Mouse (Mus musculus): ENCODE results near the gene Vmp1. TPM values are rescaled to one million over a fixed set of nuclear protein-coding genes. Genes with fewer than 3 reads are reported as not detected.

Vmp1 gene
- total and polyA plus RNA-seq, 3 experiments, result 80.9 to 209 (median 167) TPM

DNA sequence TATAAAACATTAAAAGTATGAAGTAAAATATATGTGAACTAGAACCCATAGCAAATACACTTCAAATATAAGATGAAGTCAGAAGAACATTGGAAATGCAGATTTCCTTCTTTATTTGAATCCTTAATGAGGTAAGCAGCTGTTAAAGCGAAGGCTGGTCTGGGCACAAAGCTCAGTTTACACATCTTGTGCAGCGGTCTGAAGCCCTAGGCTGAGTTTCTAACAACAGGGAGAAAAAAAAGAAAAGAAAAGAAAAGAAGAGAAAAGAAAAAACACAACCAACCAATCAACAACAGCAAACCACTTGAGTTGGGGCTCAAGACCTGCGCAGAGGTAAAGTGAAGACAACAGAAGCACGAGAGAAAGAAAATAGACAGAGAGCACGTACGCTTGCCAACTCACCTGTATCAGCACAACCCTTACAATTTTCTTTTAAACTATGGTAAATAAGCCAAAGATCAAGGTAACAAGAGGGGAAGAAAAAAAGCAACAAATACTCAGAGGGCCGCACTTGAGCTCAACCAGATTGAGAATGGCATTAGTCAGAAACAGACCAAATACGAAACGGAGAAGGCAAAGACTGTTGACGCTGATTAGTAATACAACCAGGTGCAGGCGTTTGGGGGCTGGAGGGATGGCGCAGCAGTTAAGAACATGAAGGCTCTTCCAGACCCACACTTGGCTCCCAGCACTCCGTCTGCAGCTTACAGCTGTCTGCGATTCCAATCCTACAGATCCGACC lies 35.8 kb downstream of the Vmp1 start:
- Histone ChIP-seq H3K27me3 (replicated peaks) (no peaks in the 10 kb centered on the region), H3K27ac (ENCODE audit: insufficient read depth, low read depth) (peak overlapping the region; percentile 95), H3K9me3 (replicated peaks; ENCODE audit: low read length) (no peaks in the 10 kb centered on the region), H3K4me1 (ENCODE audit: control insufficient read depth in 1 of 2, insufficient read depth in 2 of 2) (peaks cover 13 to 74% of the 10 kb centered on the region in 2 experiments; a peak in 3 of 4 replicates), H3K9ac (ENCODE audit: insufficient read depth, low read depth) (peak overlapping the region; percentile 68), H3K79me2 (replicated peaks; ENCODE audit: control insufficient read depth, extremely low read depth, insufficient read depth, poor library complexity, severe bottlenecking) (peaks cover 7% of the 10 kb centered on the region), H3K4me3 (replicated peaks in 1 of 3; ENCODE audit: low read depth in 2 of 3, low read length in 2 of 3, poor library complexity in 1 of 3) (peak overlapping the region; percentile 23 to 68 (median 35)), H3K36me3 (replicated peaks in 1 of 2; ENCODE audit: control insufficient read depth in 1 of 2, insufficient read depth in 1 of 2, low read length in 1 of 2) (peaks cover 7 to 21% of the 10 kb centered on the region in 2 experiments), H3K4me2 (ENCODE audit: insufficient read depth, low read depth, poor library complexity, severe bottlenecking) (peak overlapping the region; percentile 99)
- DNase-seq (ENCODE audit: extremely low read depth), result peak; percentile 75
- in situ Hi-C loops (cut with MboI; ENCODE audit: low pct_ligation_motif_present, low pct_unique_long_range_greater_than_20kb, low sequenced_read_pairs), result no loop called here
- TF ChIP-seq E2F4 (IDR thresholded peaks at IDR 0.05; ENCODE audit: insufficient replicate concordance, low read depth, low read length) (no peak), RCOR1 (conservative IDR thresholded peaks at IDR 0.05; ENCODE audit: low read depth, low read length) (peak; percentile 70; the same call in 1 of the 2 replicates), MAZ (IDR thresholded peaks at IDR 0.05; ENCODE audit: low read depth, low read length) (0 out of 2 replicates have a peak, but pooled peaks have one; percentile 6), TBP (conservative IDR thresholded peaks at IDR 0.05; ENCODE audit: low read depth, low read length) (peak; percentile 70), MXI1 (IDR thresholded peaks at IDR 0.05; ENCODE audit: low read depth, low read length) (peak; percentile 56; the same call in 1 of the 2 replicates), POLR2AphosphoS2 (IDR thresholded peaks at IDR 0.05; ENCODE audit: low read depth, low read length) (no peak), MAFK (IDR thresholded peaks at IDR 0.05; ENCODE audit: insufficient replicate concordance, low read length) (no peak), SIN3A (IDR thresholded peaks at IDR 0.05; ENCODE audit: low read length) (peak; percentile 77), MEF2A (IDR thresholded peaks at IDR 0.05; ENCODE audit: borderline replicate concordance, low read depth, low read length) (peak; percentile 10; the same call in 1 of the 2 replicates), NELFE (IDR thresholded peaks at IDR 0.05; ENCODE audit: low read depth, low read length) (peak; percentile 55; the same call in 1 of the 2 replicates), IRF4 (IDR thresholded peaks at IDR 0.05; ENCODE audit: low read depth, low read length) (peak; percentile 62), MAX (IDR thresholded peaks at IDR 0.05; ENCODE audit: low read length) (0 out of 2 replicates have a peak, but pooled peaks have one; percentile 19), CHD1 (IDR thresholded peaks at IDR 0.05; ENCODE audit: low read depth, low read length) (peak; percentile 89; the same call in 1 of the 2 replicates), SMC3 (IDR thresholded peaks at IDR 0.05; ENCODE audit: low read depth, low read length) (no peak), USF1 (IDR thresholded peaks at IDR 0.05; ENCODE audit: low read depth, low read length) (no peak), POLR2A (IDR thresholded peaks at IDR 0.05; ENCODE audit: low read depth, low read length) (peak; percentile 69), HCFC1 (IDR thresholded peaks at IDR 0.05; ENCODE audit: low read depth, low read length) (no peak), MYC (IDR thresholded peaks at IDR 0.05; ENCODE audit: low read depth, low read length) (peak; percentile 55; the same call in 1 of the 2 replicates), TCF12 (IDR thresholded peaks at IDR 0.05; ENCODE audit: low read depth, low read length) (0 out of 2 replicates have a peak, but pooled peaks have one; percentile 48), RAD21 (IDR thresholded peaks at IDR 0.05; ENCODE audit: low read depth, low read length) (no peak), ETS1 (conservative IDR thresholded peaks at IDR 0.05; ENCODE audit: low read depth, low read length) (peak; percentile 41; the same call in 1 of the 2 replicates), UBTF (IDR thresholded peaks at IDR 0.05; ENCODE audit: low read depth, low read length) (0 out of 2 replicates have a peak, but pooled peaks have one; percentile 51), EP300 (IDR thresholded peaks at IDR 0.05; ENCODE audit: low read length) (peak; percentile 32; the same call in 1 of the 2 replicates), ZMIZ1 (IDR thresholded peaks at IDR 0.05; ENCODE audit: low read depth, low read length) (peak; percentile 61)
- dilution Hi-C loops (cut with MboI; ENCODE audit: extremely low pct_ligation_motif_present, extremely low pct_unique_long_range_greater_than_20kb, low sequenced_read_pairs), result no loop called here

All from CH12.LX (cell line).